ENCODE assay signal across 10 mouse cellular contexts in the genomic region with DNA sequence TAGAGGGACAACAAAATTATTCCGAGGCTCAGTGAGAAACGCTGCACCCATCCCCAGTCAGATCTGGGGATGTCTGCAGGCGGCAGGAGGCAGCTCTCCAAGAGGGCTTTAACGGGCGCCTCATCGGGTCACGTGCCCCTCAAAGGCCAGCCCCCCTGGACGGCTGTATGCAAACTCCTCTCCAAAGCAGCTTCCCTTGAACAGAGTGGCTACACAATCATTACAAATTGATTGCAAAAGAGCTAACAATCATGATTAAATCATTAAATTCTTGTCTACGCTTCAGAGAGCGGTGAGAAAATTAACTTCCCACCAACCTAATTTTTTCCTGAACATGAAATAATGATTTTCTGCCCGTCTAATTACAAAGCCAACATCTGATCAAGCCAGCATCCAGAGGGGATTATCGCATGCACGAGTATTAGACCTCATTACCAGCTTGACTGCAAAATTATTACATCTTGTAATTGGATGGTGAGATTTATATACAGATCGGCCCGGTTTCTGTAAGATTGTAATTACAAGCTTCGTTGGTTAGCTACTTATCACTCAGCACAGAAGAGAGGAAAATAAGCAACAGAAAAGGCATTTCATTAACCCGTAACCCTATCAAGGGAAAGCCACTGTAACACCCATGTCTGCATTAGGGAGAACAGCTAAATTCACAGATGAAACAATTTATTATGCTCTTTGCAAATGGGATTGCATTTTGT.
DNase-seq lines count a peak whose midpoint lies in the region; ATAC-seq and TF ChIP-seq lines count a peak whose summit lies in the region.
"Had no signal": no experiment of that assay in that cellular context is flagged by ENCODE, and none has a peak within 500 bp of the region (broad histone marks: within the 10 kb centered on the region; RNA-seq: fewer than 3 reads in every experiment).

No protein-coding gene starts in this region.

- H3K4me1 ChIP-seq in forebrain, embryonic 14.5 days (ENCODE audit: control insufficient read depth, insufficient read depth, low read length), result no peaks in the 10 kb centered on the region
- H3K4me1 ChIP-seq in midbrain, embryonic 11.5 days (ENCODE audit: control insufficient read depth, insufficient read depth, low read length), result no peaks in the 10 kb centered on the region; the same call in 1 of the 2 replicates

- 4% methylated on average over 17 of the region's 17 CpGs for WGBS in forebrain, embryonic 14.5 days
- 39% methylated on average over 17 of the region's 17 CpGs for WGBS in midbrain, embryonic 11.5 days

- H3K79me3 ChIP-seq in C2C12 (ENCODE audit: low read depth), result no peaks in the 10 kb centered on the region

- no peak overlapping the region for H3ac ChIP-seq in C2C12 (ENCODE audit: control insufficient read depth, insufficient read length, low read depth)

- peak; percentile 10 for DNase-seq in gastrocnemius, postnatal 10 days
- no peak for DNase-seq in gastrocnemius, postnatal 36 days
- peak; percentile 68 for DNase-seq in forebrain, embryonic 14.5 days (ENCODE audit: low spot score)
- DNase-seq in midbrain, embryonic 11.5 days (ENCODE audit: low spot score, missing footprints), result peak; percentile 85
- no peak for DNase-seq in T-cell, adult 2 months (ENCODE audit: low spot score)
- DNase-seq in left cerebral cortex, adult 11 months (ENCODE audit: low spot score), result no peak
- DNase-seq: thymus, adult 18-20 months had no signal

- no peaks in the 10 kb centered on the region for H3K36me3 ChIP-seq in C2C12 (ENCODE audit: control insufficient read depth, insufficient read depth)
- H3K36me3 ChIP-seq in forebrain, embryonic 14.5 days (ENCODE audit: control insufficient read depth, insufficient read depth, low read length), result no peaks in the 10 kb centered on the region
- H3K36me3 ChIP-seq in midbrain, embryonic 11.5 days (ENCODE audit: control insufficient read depth, insufficient read depth, low read length), result no peaks in the 10 kb centered on the region

- H3K4me2 ChIP-seq in forebrain, embryonic 14.5 days (ENCODE audit: low read length), result peak overlapping the region; percentile 31
- H3K4me2 ChIP-seq in midbrain, embryonic 11.5 days, result peak overlapping the region; percentile 4; the same call in 1 of the 2 replicates

- H3K9ac ChIP-seq in forebrain, embryonic 14.5 days (ENCODE audit: low read length), result no peak overlapping the region
- H3K9ac ChIP-seq in midbrain, embryonic 11.5 days (ENCODE audit: low read length), result no peak overlapping the region

- no peaks in the 10 kb centered on the region for H3K9me3 ChIP-seq in forebrain, embryonic 14.5 days (replicated peaks; ENCODE audit: control insufficient read depth, low read length)
- H3K9me3 ChIP-seq in midbrain, embryonic 11.5 days (ENCODE audit: control insufficient read depth, low read length), result no peaks in the 10 kb centered on the region

- TF ChIP-seq CTCF in C2C12 (IDR thresholded peaks at IDR 0.05; ENCODE audit: control insufficient read depth, insufficient read depth, insufficient read length), result no peak

- intact Hi-C loops in gastrocnemius, postnatal 36 days (cut with DNase I), result no loop called here

- no peaks in the 10 kb centered on the region for H3K27me3 ChIP-seq in C2C12 (ENCODE audit: control insufficient read depth, insufficient read depth, insufficient read length)
- H3K27me3 ChIP-seq in forebrain, embryonic 14.5 days (replicated peaks; ENCODE audit: control insufficient read depth, insufficient read depth, low read length), result 0 out of 2 replicates have a peak, but pooled peaks cover 2% of the 10 kb centered on the region
- H3K27me3 ChIP-seq in midbrain, embryonic 11.5 days (ENCODE audit: control insufficient read depth, insufficient read depth, low read length), result no peaks in the 10 kb centered on the region; the same call in 1 of the 2 replicates

- H3K4me3 ChIP-seq in C2C12 (ENCODE audit: insufficient read depth, poor library complexity, severe bottlenecking), result no peak overlapping the region
- no peak overlapping the region for H3K4me3 ChIP-seq in forebrain, embryonic 14.5 days (ENCODE audit: low read depth, low read length)
- H3K4me3 ChIP-seq in midbrain, embryonic 11.5 days (ENCODE audit: low read depth, low read length), result no peak overlapping the region

- H3K79me2 ChIP-seq in C2C12 (ENCODE audit: control insufficient read depth, insufficient read depth), result no peaks in the 10 kb centered on the region

- peak; percentile 94 for ATAC-seq in forebrain, embryonic 14.5 days
- ATAC-seq in midbrain, embryonic 11.5 days (ENCODE audit: low FRiP score), result peak; percentile 88
- ATAC-seq in megakaryocyte, adult 5-6 weeks (ENCODE audit: poor library complexity, severe bottlenecking), result no peak
- ATAC-seq: inflammation-experienced regulatory T-cells, adult 6 months had no signal

- no peak overlapping the region for H3K27ac ChIP-seq in forebrain, embryonic 14.5 days (ENCODE audit: low read depth, low read length)
- no peak overlapping the region for H3K27ac ChIP-seq in midbrain, embryonic 11.5 days (ENCODE audit: low read depth, low read length)

TF ChIP-seq in C2C12, 6 proteins besides CTCF, POLR2A, EP300 and RAD21:
- TF ChIP-seq MYOG (IDR thresholded peaks at IDR 0.05; ENCODE audit: control insufficient read depth, extremely low read depth, insufficient read length) (no peak), USF1 (IDR thresholded peaks at IDR 0.05; ENCODE audit: low read depth) (peak; percentile 48)

Comparison
In these comparisons a context has a peak if more than half of its experiments do, and no peak if none do; other contexts are left out.
1. DNase-seq: peak in gastrocnemius, postnatal 10 days (single experiment), forebrain, embryonic 14.5 days (single experiment) and midbrain, embryonic 11.5 days (single experiment); none in gastrocnemius, postnatal 36 days (0 of 2), T-cell, adult 2 months (single experiment) and left cerebral cortex, adult 11 months (single experiment).